In the genomic region with DNA sequence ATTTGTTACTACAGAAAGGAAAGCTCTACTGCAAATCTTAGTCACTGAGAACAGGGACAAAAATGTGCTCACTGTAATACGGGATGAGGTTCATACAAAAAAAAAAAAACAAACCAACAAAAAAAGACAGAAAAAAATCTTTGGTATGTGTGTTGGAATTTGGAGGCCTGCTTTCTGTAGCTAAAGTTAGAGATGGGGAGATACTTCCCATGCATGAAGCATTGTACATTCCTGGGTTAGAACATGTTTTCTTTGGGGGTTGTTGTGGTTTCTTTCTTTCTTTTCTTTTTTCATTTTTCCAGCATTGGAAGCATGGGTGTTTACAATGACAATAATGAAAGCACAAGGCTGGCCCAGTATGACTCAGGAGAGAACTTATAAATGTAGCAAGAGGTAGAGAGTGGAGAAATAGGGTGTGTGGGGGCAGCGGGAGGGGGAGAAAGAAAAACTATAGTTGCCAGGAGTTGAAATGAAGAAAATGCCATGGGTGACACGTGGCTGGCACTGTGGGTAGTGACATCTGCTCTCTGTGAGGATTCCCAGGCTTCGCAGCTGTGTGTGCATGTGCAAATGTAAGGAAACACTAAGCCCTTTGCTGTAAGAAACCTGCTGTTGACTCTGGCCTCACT, we compare ENCODE assay signal across 15 mouse cellular contexts.
DNase-seq lines count a peak whose midpoint lies in the region; ATAC-seq and TF ChIP-seq lines count a peak whose summit lies in the region.
"Had no signal": no experiment of that assay in that cellular context is flagged by ENCODE, and none has a peak within 500 bp of the region (broad histone marks: within the 10 kb centered on the region; RNA-seq: fewer than 3 reads in every experiment).

No protein-coding gene starts in this region.

- no peak for TF ChIP-seq CTCF in forebrain, postnatal 0 days (IDR thresholded peaks at IDR 0.05; ENCODE audit: low read depth)
- TF ChIP-seq CTCF in brain, embryonic 14.5 days (IDR thresholded peaks at IDR 0.05; ENCODE audit: borderline replicate concordance, extremely low read depth, insufficient read depth, insufficient read length) = no peak

- no peak overlapping the region for H3K4me3 ChIP-seq in forebrain, postnatal 0 days (ENCODE audit: low read depth, low read length)
- no peak overlapping the region for H3K4me3 ChIP-seq in forebrain, embryonic 12.5 days (replicated peaks)
- no peak overlapping the region for H3K4me3 ChIP-seq in heart, embryonic 11.5 days (ENCODE audit: low read depth, low read length)
- H3K4me3 ChIP-seq: midbrain, embryonic 15.5 days; neural tube, embryonic 15.5 days had no signal

- H3K9me3 ChIP-seq in forebrain, postnatal 0 days (ENCODE audit: low read length) = no peaks in the 10 kb centered on the region
- H3K9me3 ChIP-seq in forebrain, embryonic 12.5 days = no peaks in the 10 kb centered on the region
- H3K9me3 ChIP-seq in heart, embryonic 11.5 days (replicated peaks; ENCODE audit: control insufficient read depth, low read length) = no peaks in the 10 kb centered on the region
- H3K9me3 ChIP-seq: midbrain, embryonic 15.5 days; neural tube, embryonic 15.5 days had no signal

- ATAC-seq in forebrain, postnatal 0 days = peak; percentile 84
- no peak for ATAC-seq in forebrain, embryonic 12.5 days (ENCODE audit: low FRiP score)
- ATAC-seq in heart, embryonic 11.5 days (replicated peaks; ENCODE audit: insufficient number of reproducible peaks, low FRiP score, low TSS enrichment) = no peak
- ATAC-seq: CD4-positive, CD25-positive, alpha-beta regulatory T cell, adult 4 months; midbrain, embryonic 15.5 days had no signal

- H3K9ac ChIP-seq in forebrain, postnatal 0 days = no peak overlapping the region
- H3K9ac ChIP-seq in forebrain, embryonic 12.5 days = no peak overlapping the region
- no peak overlapping the region for H3K9ac ChIP-seq in heart, embryonic 11.5 days (ENCODE audit: low read depth, low read length)
- H3K9ac ChIP-seq: midbrain, embryonic 15.5 days; neural tube, embryonic 15.5 days had no signal

- peak; percentile 51 for DNase-seq in forebrain, postnatal 0 days
- DNase-seq in brain, embryonic 14.5 days (ENCODE audit: low read depth) = peak; percentile 34
- DNase-seq in layer of hippocampus, adult 9-11 months = peak; percentile 47
- peak; percentile 56 to 67 for DNase-seq in right cerebral cortex, adult 2 months (ENCODE audit: low spot score in 2 of 2)
- DNase-seq in kidney, adult 9 months = no peak
- no peak for DNase-seq in urinary bladder, postnatal 4 days (ENCODE audit: low spot score in 2 of 2)
- DNase-seq: adrenal gland, postnatal 25 days; cerebellum, adult 9-10 months; heart, postnatal 36 days; kidney, adult 11 months had no signal

- H3K36me3 ChIP-seq in forebrain, postnatal 0 days (ENCODE audit: insufficient read depth) = no peaks in the 10 kb centered on the region
- H3K36me3 ChIP-seq in forebrain, embryonic 12.5 days (replicated peaks) = no peaks in the 10 kb centered on the region
- no peaks in the 10 kb centered on the region for H3K36me3 ChIP-seq in heart, embryonic 11.5 days (ENCODE audit: control insufficient read depth, insufficient read depth, low read length)
- H3K36me3 ChIP-seq: midbrain, embryonic 15.5 days; neural tube, embryonic 15.5 days had no signal

- TF ChIP-seq POLR2A in brain, embryonic 14.5 days (IDR thresholded peaks at IDR 0.05; ENCODE audit: borderline replicate concordance, extremely low read depth, insufficient read depth, insufficient read length, poor library complexity, severe bottlenecking) = no peak

- no peak overlapping the region for H3K4me2 ChIP-seq in forebrain, postnatal 0 days (ENCODE audit: low read depth)
- H3K4me2 ChIP-seq in forebrain, embryonic 12.5 days = no peak overlapping the region
- H3K4me2 ChIP-seq in heart, embryonic 11.5 days = no peak overlapping the region
- H3K4me2 ChIP-seq: midbrain, embryonic 15.5 days; neural tube, embryonic 15.5 days had no signal

- H3K27ac ChIP-seq in forebrain, postnatal 0 days (ENCODE audit: low read depth, low read length) = no peak overlapping the region
- H3K27ac ChIP-seq in forebrain, embryonic 12.5 days = no peak overlapping the region
- no peak overlapping the region for H3K27ac ChIP-seq in heart, embryonic 11.5 days (ENCODE audit: low read depth, low read length)
- H3K27ac ChIP-seq: midbrain, embryonic 15.5 days; neural tube, embryonic 15.5 days had no signal

- H3K4me1 ChIP-seq in forebrain, postnatal 0 days (ENCODE audit: insufficient read depth) = no peaks in the 10 kb centered on the region
- H3K4me1 ChIP-seq in forebrain, embryonic 12.5 days = no peaks in the 10 kb centered on the region
- H3K4me1 ChIP-seq in heart, embryonic 11.5 days (ENCODE audit: control insufficient read depth, insufficient read depth, low read length) = no peaks in the 10 kb centered on the region
- H3K4me1 ChIP-seq: midbrain, embryonic 15.5 days; neural tube, embryonic 15.5 days had no signal

- H3K27me3 ChIP-seq in forebrain, postnatal 0 days (ENCODE audit: insufficient read depth, low read length) = no peaks in the 10 kb centered on the region
- H3K27me3 ChIP-seq in forebrain, embryonic 12.5 days = no peaks in the 10 kb centered on the region
- no peaks in the 10 kb centered on the region for H3K27me3 ChIP-seq in heart, embryonic 11.5 days (ENCODE audit: control insufficient read depth, insufficient read depth, low read length)
- H3K27me3 ChIP-seq: midbrain, embryonic 15.5 days; neural tube, embryonic 15.5 days had no signal

- 62% methylated on average over 4 of the region's 4 CpGs for WGBS in forebrain, postnatal 0 days
- 73% methylated on average over 4 of the region's 4 CpGs for WGBS in forebrain, embryonic 12.5 days
- 55% methylated on average over 4 of the region's 4 CpGs for WGBS in heart, embryonic 11.5 days (ENCODE audit: insufficient replicate concordance)

Comparison
In these comparisons a context has a peak if more than half of its experiments do, and no peak if none do; other contexts are left out.
1. DNase-seq: peak in forebrain, postnatal 0 days (single experiment), brain, embryonic 14.5 days (single experiment), layer of hippocampus, adult 9-11 months (single experiment) and right cerebral cortex, adult 2 months (2 of 2); none in kidney, adult 9 months (single experiment) and urinary bladder, postnatal 4 days (0 of 2).